Mouse (Mus musculus): Measurements from ENCODE around the gene Zfp579.
"Not testable (repeated sequence)": the region's sequence is repeated elsewhere in the genome, so short reads cannot be mapped to it uniquely, and the experiment has no call there.

Gene Zfp579

DNA sequence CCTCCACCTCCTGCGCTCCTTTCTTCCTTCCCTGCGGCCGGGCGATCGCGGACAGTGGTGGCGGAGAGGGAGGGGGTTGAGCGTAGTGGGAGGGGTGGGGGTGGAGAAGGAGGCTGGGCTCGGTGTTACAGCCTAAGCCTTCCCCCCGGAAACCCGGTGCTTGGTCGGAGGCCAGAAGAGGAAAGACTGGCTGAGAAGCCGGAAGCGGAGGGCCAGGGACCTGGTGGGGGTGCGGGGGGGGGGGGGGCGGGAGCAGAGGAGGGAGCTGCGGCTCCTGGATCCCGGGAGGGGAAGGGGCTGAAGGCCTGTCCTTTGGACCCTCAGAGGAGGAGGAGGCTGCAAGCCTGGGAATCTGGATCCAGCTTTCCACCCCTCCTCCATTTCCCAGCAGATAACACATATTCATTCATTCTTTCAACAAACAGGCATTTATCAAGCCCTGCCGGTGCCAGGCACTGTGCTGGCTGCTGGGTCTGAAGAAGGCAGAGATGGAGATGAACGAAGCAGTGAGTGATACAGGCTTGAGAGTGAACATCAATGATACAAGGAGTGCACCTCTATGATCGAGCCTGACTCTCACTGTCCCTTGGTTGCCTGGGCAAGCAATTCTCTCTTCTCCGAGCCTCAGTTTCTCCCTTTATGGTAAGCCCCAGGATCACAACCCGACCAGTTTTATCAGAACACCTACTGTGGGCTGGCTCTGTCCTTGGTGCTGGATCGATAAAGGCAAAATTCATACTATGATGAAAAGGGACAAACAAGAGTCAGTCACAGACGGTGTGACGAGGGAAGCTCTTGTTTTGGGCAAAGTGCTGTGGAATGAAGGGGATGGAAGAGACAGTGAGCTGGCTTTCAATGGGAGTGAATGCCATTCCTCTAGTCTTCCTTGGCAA lies at the start of gene Zfp579:
Gene Zfp579, minus strand, starts transcription at position 156 of the 893 bp plus-strand sequence.
- DNase-seq (ENCODE audit: low spot score) = peak; percentile 88

DNA sequence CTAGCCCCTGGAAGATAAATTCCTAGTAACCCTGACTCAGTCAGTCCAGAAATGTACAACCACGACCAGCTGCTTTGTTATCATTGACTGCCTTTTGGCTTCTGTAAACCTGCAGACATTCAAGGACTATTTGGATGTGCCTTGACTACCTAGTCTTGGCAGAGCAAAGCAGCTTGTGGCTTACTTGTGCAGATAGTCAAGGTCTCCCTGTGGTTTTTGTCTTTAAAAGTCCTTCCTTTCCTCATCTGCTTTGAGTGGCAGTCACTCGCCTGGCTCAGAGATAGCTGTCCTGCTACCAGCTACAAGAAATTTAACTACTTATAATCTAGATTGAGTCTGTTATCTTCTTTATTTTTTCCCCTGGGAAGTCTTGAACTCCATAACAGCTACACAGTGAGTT lies 49.0 kb upstream of the Zfp579 start:
- no peak for DNase-seq (ENCODE audit: low spot score)

DNA sequence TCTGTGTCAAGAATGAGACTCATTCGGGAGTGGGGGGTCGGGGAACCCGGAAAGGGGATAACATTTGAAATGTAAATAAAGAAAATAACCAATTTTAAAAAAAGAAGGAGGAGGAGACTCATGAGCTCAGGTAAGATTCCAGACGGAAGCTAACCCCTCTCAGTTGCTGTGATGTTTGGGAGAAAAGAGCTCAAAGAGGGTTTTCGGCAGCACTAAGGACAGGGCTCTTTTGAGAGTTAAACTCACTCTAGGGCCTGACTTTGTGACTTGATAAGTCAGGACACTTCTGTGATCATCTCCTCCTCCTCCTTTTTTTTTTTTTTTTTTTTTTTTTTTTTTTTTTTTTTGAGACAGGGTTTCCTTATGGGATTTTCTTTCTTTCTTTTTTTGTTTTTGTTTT lies 43.0 kb upstream of the Zfp579 start:
- no peak for DNase-seq (ENCODE audit: low spot score)

DNA sequence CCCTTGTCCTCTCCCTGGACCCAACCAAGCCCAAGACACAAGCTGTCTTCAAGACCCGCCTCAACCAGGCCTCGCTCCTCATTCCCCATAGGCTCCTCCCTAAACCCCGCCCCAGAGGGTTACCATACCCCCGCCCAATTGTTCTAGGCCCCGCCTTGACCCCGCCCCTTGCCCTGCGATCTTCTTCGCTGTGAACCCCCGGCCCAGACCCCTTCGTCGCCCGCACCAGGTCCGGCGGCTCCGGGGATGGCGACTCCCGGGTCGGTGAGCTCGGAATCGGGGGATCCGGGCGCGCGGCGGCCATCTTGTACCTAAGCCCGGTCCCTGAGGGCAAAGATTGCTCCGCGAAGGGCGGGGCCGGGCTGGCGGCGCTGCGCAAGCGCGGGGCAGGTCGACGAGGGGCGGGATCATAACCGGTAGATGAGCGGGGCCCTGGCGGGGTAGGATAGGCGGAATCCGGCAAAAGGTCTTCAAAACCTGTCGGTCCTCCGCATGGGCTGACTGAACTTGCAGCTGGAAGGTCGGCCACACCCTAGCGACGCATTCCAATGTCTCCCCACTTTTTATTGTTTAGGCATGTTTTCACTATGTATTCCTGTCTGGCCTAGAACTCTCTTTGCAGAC lies 42.3 kb upstream of the Zfp579 start, which contains the start of gene Zfp784:
Gene Zfp784, minus strand, starts transcription at position 338 of the 624 bp plus-strand sequence.
- DNase-seq (ENCODE audit: low spot score) = peak; percentile 92

DNA sequence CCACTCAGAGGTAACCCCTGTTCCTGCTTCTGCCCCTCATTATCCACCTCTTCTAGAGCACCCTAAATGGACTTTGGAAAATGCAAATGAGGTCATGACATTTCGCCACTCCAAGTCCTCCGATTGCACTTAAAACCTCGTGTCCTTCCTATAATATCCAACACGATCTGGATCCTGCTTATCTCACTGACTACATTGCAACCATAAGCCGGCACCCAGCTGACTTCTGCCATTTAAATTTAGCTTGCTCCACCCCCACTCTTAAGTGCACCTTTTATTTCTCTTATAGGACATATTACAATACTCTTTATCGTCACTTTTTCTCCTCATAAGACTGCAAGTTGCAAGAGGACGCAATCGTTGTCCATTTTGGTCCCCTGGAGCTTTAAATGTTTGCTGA lies 41.5 kb upstream of the Zfp579 start:
- no peak for DNase-seq (ENCODE audit: low spot score)

DNA sequence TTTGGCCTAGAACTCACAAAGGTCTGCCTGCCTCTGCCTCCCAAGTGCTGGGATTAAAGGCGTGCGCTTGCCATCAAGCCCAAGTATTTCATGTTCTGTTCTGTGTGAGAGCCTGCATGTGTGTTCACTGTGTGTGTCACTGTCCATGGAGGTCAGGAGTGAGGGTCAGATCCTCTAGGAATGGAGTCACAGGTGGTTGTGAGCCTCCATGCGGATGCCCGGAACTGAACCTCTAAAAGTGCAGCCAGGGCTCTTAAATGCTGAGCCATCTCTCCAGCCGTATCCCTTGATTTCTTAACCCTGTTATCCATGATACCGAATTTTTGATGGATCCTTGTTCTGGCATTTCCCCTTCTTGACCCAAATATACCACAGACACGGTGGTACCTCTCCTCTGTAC lies 41.1 kb upstream of the Zfp579 start:
- no peak for DNase-seq (ENCODE audit: low spot score)

DNA sequence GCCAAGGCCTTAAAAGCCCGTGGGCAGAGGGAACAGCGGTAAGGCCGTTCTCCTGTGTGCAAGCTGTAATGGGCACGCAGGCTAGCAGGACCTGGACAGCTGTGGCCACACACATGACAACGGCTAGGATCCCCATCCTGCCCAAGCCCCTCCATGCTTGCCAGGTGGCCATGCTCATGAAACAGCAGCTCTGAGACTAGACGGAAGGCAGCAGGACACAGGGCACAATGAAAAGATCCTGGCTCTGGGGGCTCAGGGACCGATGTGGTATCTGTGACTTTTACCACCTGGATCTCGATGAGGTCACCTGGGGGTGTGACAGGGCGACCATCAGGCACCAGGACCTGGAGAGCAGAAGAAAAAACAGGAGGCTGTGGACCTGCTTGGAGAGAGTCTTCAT lies 40.2 kb upstream of the Zfp579 start:
- DNase-seq (ENCODE audit: low spot score) = no peak

DNA sequence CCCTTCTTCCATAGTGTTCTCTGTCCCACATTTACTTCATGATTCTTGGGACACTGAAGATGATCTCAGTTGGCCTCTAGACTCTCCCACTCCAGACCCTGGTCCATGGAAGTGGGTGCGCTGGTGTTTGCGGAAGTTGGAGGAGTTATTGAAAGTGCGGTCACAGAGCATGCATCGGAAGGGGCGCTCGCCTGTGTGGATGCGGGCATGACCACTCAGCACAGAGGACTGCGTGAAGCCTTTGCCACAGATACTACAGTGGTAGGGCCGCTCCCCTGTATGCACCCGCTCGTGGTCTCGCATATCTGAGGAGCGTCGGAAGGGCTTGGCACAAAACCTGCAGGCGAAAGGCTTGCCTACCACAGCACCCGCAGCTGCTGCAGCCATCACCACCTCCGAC lies 39.7 kb upstream of the Zfp579 start:
- DNase-seq (ENCODE audit: low spot score) = no peak

DNA sequence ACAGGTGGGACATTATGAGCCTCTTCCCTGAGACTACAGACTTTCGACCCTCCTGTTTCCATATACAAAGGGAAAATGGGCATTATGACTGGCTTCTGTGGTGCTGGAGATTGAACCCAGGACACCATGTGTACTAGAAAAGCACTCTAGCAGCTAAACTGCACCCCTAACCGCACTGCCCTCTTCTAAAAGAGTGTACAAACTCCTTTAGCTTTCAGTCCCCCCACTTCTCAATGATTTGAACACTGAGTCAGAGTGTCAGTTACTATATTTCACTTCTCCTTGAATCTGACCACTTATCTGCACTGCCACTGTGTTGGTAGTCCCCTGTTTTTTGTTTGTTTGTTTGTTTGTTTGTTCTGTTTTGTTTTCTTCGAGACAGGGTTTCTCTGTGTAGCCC lies 37.9 kb upstream of the Zfp579 start, which contains the start of gene 4632433K11Rik:
Gene 4632433K11Rik, plus strand, starts transcription at position 301 of the 400 bp plus-strand sequence.
- DNase-seq (ENCODE audit: low spot score) = no peak

DNA sequence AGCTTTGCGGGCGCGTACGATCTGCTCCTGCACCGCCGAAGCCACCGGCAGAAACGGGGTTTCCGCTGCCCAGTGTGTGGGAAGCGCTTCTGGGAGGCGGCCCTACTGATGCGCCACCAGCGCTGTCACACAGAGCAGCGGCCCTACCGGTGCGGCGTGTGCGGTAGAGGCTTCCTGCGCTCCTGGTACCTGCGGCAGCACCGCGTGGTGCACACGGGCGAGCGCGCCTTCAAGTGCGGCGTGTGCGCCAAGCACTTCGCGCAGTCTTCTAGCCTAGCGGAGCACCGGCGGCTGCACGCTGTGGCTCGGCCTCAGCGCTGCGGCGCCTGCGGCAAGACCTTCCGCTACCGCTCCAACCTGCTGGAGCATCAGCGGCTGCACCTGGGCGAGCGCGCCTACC lies 35.5 kb upstream of the Zfp579 start:
- DNase-seq (ENCODE audit: low spot score) = no peak

DNA sequence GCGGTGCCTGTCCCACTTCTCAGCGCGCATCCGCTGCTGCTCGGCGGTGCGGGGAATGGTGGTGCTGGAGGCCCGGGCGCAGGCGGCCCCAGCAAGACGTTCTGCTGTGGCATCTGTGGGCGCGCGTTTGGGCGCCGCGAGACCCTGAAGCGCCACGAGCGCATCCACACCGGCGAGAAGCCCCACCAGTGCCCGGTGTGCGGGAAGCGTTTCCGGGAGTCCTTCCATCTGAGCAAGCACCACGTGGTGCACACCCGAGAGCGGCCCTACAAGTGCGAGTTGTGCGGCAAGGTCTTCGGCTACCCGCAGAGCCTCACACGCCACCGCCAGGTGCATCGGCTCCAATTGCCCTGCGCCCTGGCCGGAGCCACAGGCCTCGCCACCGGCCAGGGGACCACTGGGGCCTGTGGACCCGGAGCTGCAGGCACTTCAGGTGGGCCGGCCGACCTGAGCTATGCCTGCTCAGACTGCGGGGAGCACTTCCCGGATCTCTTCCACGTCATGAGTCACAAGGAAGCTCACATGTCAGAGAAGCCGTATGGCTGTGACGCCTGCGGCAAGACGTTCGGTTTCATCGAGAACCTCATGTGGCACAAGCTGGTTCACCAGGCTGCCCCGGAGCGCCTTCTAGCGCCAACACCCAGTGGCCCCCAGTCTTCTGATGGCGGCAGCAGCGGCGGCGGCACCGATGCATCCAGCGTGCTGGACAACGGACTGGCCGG lies 34.8 kb upstream of the Zfp579 start:
- DNase-seq (ENCODE audit: low spot score) = peak; percentile 22

DNA sequence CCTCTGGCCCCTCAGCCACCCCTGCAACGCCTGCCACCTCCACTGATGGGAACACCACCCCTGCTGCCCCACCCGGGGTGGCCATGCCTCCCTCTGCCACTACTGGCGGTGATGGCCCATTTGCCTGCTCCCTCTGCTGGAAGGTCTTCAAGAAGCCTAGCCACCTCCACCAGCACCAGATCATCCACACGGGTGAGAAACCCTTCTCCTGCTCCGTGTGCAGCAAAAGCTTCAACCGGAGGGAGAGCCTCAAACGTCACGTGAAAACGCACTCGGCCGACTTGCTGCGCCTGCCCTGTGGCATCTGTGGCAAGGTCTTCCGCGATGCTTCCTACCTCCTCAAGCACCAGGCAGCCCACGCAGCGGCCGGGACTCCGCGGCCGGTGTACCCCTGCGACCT lies 34.0 kb upstream of the Zfp579 start:
- no peak for DNase-seq (ENCODE audit: low spot score)

DNA sequence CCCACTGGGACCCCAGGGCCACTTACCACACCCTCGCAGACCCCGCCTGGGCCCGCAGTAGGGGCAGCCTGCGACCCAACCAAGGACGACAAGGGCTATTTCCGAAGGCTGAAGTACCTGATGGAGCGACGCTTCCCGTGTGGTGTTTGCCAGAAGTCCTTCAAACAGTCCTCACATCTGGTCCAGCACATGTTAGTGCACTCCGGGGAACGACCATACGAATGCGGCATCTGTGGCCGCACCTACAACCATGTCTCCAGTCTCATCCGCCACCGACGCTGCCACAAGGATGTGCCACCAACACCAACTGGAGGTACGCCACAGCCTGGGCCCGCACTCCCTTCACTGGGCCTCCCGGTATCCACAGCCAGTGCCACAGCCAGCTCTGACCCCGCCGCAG lies 33.6 kb upstream of the Zfp579 start:
- DNase-seq (ENCODE audit: low spot score) = no peak

DNA sequence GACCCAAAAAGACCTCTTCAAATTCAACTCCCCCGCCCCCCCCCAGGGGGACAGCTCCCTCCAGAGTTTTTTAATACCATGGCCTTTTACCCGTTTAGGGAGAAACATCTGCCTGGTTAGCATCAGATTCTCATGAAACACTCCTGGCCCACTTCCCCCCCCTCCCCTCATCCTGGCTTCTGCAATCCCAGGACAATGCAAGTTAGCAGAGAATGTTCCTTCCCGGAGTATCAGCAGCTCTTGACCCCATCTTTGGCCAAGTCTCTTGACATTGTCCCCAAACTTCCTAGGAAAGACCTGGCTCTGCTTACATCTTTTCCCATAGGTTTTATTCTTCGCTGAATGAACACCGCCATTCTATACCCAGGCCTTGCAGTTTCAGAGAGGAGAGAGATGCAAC lies 25.2 kb upstream of the Zfp579 start:
- no peak for DNase-seq (ENCODE audit: low spot score)

DNA sequence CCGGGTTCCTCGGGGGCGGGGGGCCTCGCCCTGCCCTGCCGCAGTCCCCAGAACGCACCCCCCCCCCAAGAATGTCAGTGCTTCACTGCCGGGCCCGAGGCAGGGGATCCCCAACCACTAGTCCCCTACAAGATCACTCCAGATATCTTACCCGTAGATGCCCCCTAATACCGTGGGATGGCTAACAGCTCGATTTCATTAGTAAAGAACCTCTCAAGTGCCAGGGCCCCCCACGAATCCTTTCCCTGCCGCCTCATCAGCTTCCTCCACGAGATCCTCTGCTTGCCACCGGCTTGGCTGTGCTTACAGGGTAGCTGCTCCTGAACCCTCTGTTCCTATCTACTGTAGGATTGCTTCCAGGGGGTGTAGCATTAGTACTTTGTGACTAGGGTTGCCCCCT lies 24.7 kb upstream of the Zfp579 start:
- DNase-seq (ENCODE audit: low spot score) = no peak

DNA sequence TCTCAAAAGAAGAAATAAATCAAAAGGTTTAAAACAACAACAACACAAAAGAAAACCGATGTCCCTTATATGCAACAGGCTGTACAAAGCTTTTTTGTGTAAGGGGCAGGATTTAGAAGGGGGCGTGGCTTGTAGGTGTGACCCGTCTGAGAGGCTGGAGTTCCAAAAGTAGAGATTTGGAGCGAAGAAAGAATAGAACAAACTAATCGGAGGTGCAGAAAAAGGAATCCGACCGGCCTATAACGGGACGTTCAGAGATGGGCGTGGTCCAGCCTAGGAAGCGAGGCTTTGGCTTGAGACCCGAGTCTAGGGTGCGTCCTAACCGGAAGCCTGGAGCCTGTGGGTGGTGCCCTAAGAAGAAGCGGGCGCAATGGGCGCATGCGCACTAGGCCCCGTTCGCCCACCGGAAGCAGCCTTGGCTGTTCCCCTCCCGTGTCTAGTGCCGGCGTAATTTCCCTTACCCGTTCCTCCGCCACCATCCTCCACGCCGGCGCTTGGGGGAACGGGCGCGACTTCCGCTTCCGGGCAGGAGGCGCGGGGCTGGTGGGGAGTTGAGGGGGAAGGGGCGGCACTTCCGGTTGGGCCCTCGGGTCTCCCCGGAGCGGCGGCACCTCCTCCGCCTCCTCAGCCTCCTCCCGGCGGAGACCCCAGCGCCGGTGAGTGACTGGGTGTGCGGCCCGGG lies 24.2 kb upstream of the Zfp579 start, which contains the start of the genes Zfp865 and Ccdc106:
Gene Zfp865, plus strand, starts transcription at position 377 of the 682 bp plus-strand sequence.
Gene Ccdc106, plus strand, starts transcription at position 554 of the 682 bp plus-strand sequence.
- peak; percentile 98 for DNase-seq (ENCODE audit: low spot score)

DNA sequence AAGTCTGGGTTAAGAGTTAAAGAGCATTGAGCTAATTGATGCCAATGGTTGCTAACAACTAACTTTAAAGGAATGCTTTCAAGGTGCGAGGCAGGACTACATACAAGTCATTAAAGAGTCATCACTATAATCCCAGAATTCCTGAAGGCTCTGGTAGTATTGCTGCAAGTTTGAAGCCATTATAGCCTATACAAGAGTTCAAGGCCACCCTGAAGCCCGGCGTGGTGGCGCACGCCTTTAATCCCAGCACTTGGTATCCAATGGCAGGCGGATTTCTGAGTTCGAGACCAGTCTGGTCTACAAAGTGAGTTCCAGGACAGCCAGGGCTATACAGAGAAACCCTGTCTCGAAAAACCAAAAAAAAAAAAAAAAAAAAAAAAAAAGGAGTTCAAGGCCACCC lies 23.6 kb upstream of the Zfp579 start:
- not testable (repeated sequence) for DNase-seq (ENCODE audit: low spot score)

DNA sequence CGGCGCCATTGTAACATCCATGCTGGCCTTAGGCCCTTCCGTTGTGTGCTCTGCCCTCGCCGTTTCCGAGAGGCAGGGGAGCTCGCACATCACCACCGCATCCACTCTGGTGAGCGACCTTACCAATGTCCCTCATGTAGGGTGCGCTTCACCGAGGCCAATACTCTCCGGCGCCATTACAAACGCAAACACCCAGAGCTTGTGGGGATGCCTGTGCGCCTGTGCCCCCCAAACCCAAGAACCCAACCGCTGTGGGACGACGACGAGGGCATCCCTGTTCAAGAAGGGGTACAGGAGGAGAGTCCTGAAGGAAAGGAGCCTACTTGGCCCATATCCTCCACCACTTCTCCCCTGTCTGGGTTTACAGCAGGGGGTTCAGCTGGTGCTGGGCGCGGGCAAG lies 22.0 kb upstream of the Zfp579 start:
- DNase-seq (ENCODE audit: low spot score) = no peak

DNA sequence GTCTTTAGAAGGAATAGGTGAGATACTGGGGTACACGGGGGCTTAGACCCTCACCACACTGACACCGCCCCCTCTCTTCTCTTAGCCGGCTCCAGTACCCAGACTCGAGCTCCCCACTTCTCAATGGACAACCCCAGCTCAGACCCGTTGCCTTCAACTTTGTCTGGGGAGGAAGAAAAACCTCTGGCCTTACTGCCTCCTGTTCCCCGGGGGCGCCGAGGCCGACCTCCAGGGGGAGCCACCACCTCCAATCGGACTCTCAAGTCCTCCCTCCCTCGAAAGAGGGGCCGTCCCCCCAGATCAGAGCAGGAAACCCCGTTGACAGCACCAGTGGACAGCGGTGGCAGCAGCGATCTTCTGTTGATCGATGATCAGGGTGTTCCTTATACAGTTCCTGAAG lies 21.4 kb upstream of the Zfp579 start:
- no peak for DNase-seq (ENCODE audit: low spot score)

DNA sequence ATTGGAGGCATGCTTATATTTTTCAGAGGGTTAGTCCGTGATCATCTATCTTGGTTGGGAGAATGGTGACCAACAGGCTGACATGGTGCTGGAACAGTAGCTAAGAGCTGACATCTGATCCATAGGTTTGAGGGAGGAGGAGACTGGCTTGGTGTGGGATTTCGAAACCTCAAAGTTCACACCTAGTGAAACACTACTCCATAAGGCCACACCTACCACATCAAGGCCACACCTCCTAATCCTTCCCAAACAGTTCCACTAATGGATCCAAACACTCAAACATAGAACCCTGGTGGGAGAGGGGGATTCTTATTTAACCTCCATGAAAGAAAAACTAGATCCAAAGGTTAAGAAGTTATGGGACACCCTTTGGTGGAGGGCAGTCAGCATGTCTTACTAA lies 21.0 kb upstream of the Zfp579 start:
- DNase-seq (ENCODE audit: low spot score) = no peak

DNA sequence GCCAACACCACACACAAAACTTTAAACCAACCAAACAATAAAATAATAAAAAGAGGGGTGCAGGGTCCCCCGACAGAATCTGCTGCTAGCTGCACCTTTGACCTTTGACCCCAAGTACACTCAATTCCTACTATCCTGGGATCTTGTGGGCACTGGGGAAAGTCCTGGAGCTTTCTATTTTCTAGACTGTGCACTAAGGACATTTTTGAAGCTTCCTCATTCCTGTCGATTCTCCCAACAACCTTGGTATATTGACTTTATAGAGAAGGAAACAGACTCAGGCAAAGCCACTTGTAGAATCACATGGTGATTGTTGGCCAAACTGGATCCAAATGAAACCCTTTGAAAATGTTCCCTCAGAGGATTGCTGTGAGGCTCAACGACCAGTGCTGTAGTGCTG lies 20.1 kb upstream of the Zfp579 start:
- no peak for DNase-seq (ENCODE audit: low spot score)
